Mouse (Mus musculus) CH12.LX (cell line): ENCODE measurements around the gene Mrpl14.

Experiments used
- BHLHE40 ChIP-seq: IDR thresholded peaks from 2 replicates; pipeline ENCODE4 v1.6.1; 2011; ENCODE audit warnings: mild to moderate bottlenecking, low read depth, low read length, improper control_type of control experiment
- CTCF ChIP-seq, 2 experiments: IDR thresholded peaks in 1 of 2; conservative IDR thresholded peaks in 1 of 2; 2 replicates each; pipeline ENCODE4 v1.5.1; 2011 to 2012; ENCODE audit warnings: low read depth in 2 of 2, low read length in 2 of 2, improper control_type of control experiment in 1 of 2, inconsistent platforms in 1 of 2, mild to moderate bottlenecking in 1 of 2, moderate library complexity in 1 of 2
- EP300 ChIP-seq: IDR thresholded peaks from 2 replicates; pipeline ENCODE4 v1.6.1; 2011; ENCODE audit warnings: low read length, improper control_type of control experiment
- MAX ChIP-seq: IDR thresholded peaks from 2 replicates; pipeline ENCODE4 v1.6.1; 2011; ENCODE audit warnings: low read length, improper control_type of control experiment
- PAX5 ChIP-seq: IDR thresholded peaks from 2 replicates; pipeline ENCODE4 v1.6.1; 2012; ENCODE audit warnings: low read length, inconsistent platforms, mixed read lengths
- POLR2A ChIP-seq: IDR thresholded peaks from 2 replicates; pipeline ENCODE4 v1.6.1; 2011; ENCODE audit warnings: low read depth, mild to moderate bottlenecking, improper control_type of control experiment, low read length
- POLR2AphosphoS2 ChIP-seq: IDR thresholded peaks from 2 replicates; pipeline ENCODE4 v1.6.1; 2011; ENCODE audit warnings: low read depth, low read length, improper control_type of control experiment
- RAD21 ChIP-seq: IDR thresholded peaks from 2 replicates; pipeline ENCODE4 v1.6.1; 2011; ENCODE audit warnings: low read depth, mild to moderate bottlenecking, low read length, improper control_type of control experiment, moderate library complexity
- SMC3 ChIP-seq: IDR thresholded peaks from 2 replicates; pipeline ENCODE4 v1.6.1; 2011; ENCODE audit warnings: low read depth, low read length, improper control_type of control experiment
- UBTF ChIP-seq: IDR thresholded peaks from 2 replicates; pipeline ENCODE4 v1.6.1; 2012; ENCODE audit warnings: low read depth, mild to moderate bottlenecking, inconsistent platforms, low read length, improper control_type of control experiment, moderate library complexity
- ZMIZ1 ChIP-seq: IDR thresholded peaks from 2 replicates; pipeline ENCODE4 v1.6.1; 2012; ENCODE audit warnings: low read depth, mild to moderate bottlenecking, inconsistent platforms, low read length, improper control_type of control experiment

DNA sequence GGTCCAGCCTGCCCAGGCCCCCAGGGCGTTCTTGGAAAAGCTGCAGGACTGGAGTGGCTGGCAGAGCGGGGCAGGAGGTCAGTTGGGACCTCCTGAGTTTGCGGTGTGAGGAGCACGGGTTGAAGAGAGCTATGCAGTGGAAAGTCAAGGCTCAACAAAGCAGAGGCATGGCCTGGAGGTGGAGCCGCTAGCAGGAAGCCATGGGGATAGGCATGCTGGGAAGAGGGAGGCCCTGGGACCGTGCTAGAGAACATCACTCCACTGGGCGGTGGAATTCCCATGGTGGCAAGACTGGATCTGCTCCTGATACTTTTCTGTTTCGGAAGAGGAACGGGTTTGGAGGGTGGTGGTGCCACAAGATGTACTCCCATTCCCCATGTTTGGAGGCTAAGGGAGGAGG, 10.9 kb downstream of the Mrpl14 start:
- TF ChIP-seq CTCF (conservative IDR thresholded peaks at IDR 0.05 in 1 of 2, IDR thresholded peaks at IDR 0.05 in 1 of 2; ENCODE audit: low read depth in 2 of 2, low read length in 2 of 2) (no peak), ZMIZ1 (no peak), UBTF (no peak), EP300 (no peak), BHLHE40 (no peak), POLR2AphosphoS2 (no peak), RAD21 (no peak), POLR2A (no peak), PAX5 (no peak), SMC3 (no peak), MAX (no peak)
